Mouse (Mus musculus): Measurements from ENCODE around the gene Rab1b. TPM values are rescaled to one million over a fixed set of nuclear protein-coding genes. Genes with fewer than 3 reads are reported as not detected.

The Rab1b gene
- polyA plus RNA-seq, 1 experiment: 296 TPM

DNA sequence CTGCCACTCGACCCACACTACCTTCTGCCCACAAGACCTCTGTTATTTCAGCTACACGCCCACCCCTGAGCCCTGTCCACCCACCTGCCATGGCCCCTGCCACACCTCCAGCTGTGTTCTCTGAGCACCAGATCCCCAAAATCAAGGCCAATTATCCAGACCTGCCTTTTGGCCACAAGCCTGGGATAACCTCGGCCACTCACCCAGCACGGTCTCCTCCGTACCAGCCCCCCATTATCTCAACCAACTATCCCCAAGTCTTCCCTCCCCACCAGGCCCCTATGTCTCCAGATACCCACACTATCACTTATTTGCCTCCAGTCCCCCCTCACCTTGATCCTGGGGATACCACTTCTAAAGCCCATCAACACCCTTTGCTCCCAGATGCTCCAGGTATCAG, 37.4 kb downstream of the Rab1b start:
- H3K27me3 ChIP-seq (ENCODE audit: control insufficient read depth, insufficient read depth, low read length): peaks cover 25% of the 10 kb centered on the region
- DNase-seq: no peak
- no peak overlapping the region for H3K27ac ChIP-seq (ENCODE audit: control insufficient read depth, insufficient read depth, low read length)
- no peak overlapping the region for H3K4me3 ChIP-seq (ENCODE audit: control insufficient read depth, insufficient read depth, low read length)
- H3K36me3 ChIP-seq (ENCODE audit: control insufficient read depth, insufficient read depth, low read length): no peaks in the 10 kb centered on the region
- WGBS: 93% methylated on average over 5 of the region's 5 CpGs
- peaks cover 11% of the 10 kb centered on the region for H3K4me1 ChIP-seq (replicated peaks; ENCODE audit: control insufficient read depth, insufficient read depth, low read length)
- TF ChIP-seq POLR2A (IDR thresholded peaks at IDR 0.05; ENCODE audit: control insufficient read depth, extremely low read depth, insufficient read depth, low read length, poor library complexity): no peak
- no peak for TF ChIP-seq CTCF (IDR thresholded peaks at IDR 0.05; ENCODE audit: borderline replicate concordance, control insufficient read depth, extremely low read depth, insufficient read depth, low read length, poor library complexity)

DNA sequence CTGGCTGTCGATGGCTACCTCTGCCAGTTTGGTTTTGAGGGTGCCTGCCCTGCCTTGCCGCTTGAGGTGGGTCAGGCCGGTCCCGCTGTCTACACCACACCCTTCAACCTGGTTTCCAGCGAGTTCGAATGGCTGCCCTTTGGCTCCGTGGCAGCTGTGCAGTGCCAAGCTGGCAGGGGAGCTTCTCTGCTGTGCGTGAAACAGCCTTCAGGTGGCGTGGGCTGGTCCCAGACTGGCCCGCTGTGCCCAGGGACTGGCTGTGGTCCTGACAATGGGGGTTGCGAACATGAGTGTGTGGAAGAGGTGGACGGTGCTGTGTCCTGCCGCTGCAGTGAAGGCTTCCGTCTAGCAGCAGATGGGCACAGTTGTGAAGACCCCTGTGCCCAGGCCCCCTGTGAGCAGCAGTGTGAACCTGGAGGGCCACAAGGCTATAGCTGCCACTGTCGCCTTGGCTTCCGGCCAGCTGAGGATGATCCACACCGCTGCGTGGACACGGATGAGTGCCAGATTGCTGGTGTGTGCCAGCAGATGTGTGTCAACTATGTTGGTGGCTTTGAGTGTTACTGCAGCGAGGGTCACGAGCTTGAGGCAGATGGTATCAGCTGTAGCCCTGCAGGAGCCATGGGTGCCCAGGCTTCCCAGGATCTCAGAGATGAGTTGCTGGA, 38.2 kb downstream of the Rab1b start:
- WGBS: 67% methylated on average over 21 of the region's 21 CpGs
- Histone ChIP-seq H3K27me3 (ENCODE audit: control insufficient read depth, insufficient read depth, low read length) (peaks cover 25% of the 10 kb centered on the region), H3K27ac (ENCODE audit: control insufficient read depth, insufficient read depth, low read length) (no peak overlapping the region), H3K36me3 (ENCODE audit: control insufficient read depth, insufficient read depth, low read length) (no peaks in the 10 kb centered on the region), H3K4me1 (replicated peaks; ENCODE audit: control insufficient read depth, insufficient read depth, low read length) (peaks cover 11% of the 10 kb centered on the region), H3K4me3 (ENCODE audit: control insufficient read depth, insufficient read depth, low read length) (no peak overlapping the region)
- DNase-seq: no peak
- TF ChIP-seq CTCF (IDR thresholded peaks at IDR 0.05; ENCODE audit: borderline replicate concordance, control insufficient read depth, extremely low read depth, insufficient read depth, low read length, poor library complexity) (no peak), POLR2A (IDR thresholded peaks at IDR 0.05; ENCODE audit: control insufficient read depth, extremely low read depth, insufficient read depth, low read length, poor library complexity) (no peak)

DNA sequence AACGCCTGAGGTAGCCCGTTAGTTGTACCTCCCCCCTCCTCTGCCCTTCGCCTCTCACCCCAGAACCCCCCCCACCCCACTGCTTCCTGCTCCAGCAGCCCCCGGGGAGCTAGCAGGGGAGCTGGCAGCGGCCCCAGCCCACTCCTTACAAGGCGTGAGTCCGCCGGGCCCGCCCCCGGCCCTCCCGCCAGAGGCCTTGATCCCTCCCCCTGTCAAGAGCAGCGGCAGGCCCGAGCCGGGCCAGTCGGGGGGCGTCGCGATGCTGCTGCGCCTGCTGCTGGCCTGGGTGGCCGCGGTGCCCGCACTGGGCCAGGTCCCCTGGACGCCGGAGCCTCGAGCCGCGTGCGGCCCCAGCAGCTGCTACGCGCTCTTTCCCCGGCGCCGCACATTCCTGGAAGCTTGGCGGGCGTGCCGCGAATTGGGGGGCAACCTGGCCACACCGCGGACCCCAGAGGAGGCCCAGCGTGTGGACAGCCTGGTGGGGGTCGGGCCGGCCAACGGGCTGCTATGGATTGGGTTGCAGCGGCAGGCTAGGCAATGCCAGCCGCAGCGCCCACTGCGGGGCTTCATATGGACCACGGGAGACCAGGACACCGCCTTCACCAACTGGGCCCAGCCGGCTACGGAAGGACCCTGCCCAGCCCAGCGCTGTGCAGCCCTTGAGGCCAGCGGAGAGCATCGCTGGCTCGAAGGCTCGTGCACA, 38.9 kb downstream of the Rab1b start, which contains the start of gene Cd248:
Gene Cd248, plus strand, starts transcription at position 212 of the 703 bp plus-strand sequence.
- DNase-seq: no peak
- WGBS: 11% methylated on average over 56 of the region's 56 CpGs
- Histone ChIP-seq H3K4me1 (replicated peaks; ENCODE audit: control insufficient read depth, insufficient read depth, low read length) (peaks cover 11% of the 10 kb centered on the region), H3K27me3 (ENCODE audit: control insufficient read depth, insufficient read depth, low read length) (peaks cover 25% of the 10 kb centered on the region), H3K27ac (ENCODE audit: control insufficient read depth, insufficient read depth, low read length) (no peak within 1 kb of the TSS), H3K4me3 (ENCODE audit: control insufficient read depth, insufficient read depth, low read length) (no peak within 1 kb of the TSS), H3K36me3 (ENCODE audit: control insufficient read depth, insufficient read depth, low read length) (no peaks in the 10 kb centered on the region)
- TF ChIP-seq POLR2A (IDR thresholded peaks at IDR 0.05; ENCODE audit: control insufficient read depth, extremely low read depth, insufficient read depth, low read length, poor library complexity): no peak
- no peak for TF ChIP-seq CTCF (IDR thresholded peaks at IDR 0.05; ENCODE audit: borderline replicate concordance, control insufficient read depth, extremely low read depth, insufficient read depth, low read length, poor library complexity)

DNA sequence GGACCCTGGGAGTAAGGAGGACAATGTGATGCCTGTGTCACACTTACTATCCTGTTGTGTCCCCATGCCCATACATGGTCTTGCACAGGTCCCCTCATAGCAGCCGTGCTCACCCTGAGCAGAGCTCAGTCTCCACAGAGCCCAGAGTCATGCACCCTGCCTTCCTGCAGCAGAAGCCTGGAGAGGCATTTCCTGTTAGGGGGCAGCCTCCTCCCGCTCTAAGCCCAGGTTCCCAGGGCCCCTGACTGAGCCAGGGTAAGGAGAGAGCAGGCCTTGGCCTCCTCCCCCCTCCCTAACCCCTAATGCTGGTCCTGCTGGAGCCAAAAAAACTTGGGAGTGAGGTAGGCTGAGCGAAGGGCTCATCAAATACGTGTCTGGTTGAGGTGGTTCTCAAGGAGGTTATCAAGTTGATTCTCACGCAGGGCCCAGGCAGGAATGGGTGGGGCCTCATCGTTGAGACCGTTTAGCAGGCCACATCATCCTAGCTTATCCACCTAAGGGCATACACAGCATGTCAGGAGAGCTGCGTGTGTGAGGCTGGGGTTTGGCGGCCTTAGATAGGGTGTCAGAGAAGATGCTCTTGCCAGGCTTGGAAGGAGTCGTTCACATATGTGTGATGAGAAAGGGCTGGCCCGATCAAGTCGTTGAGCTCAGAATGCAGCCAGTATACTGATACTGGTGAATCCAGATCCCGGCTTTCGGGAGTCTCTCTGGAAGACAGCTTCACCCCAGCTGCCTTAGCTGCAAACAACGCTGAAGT, 39.7 kb downstream of the Rab1b start:
- no peak overlapping the region for H3K27ac ChIP-seq (ENCODE audit: control insufficient read depth, insufficient read depth, low read length)
- DNase-seq: no peak
- TF ChIP-seq POLR2A (IDR thresholded peaks at IDR 0.05; ENCODE audit: control insufficient read depth, extremely low read depth, insufficient read depth, low read length, poor library complexity): no peak
- TF ChIP-seq CTCF (IDR thresholded peaks at IDR 0.05; ENCODE audit: borderline replicate concordance, control insufficient read depth, extremely low read depth, insufficient read depth, low read length, poor library complexity): no peak
- 14% methylated on average over 15 of the region's 15 CpGs for WGBS
- H3K36me3 ChIP-seq (ENCODE audit: control insufficient read depth, insufficient read depth, low read length): no peaks in the 10 kb centered on the region
- peaks cover 6% of the 10 kb centered on the region for H3K4me1 ChIP-seq (replicated peaks; ENCODE audit: control insufficient read depth, insufficient read depth, low read length)
- H3K4me3 ChIP-seq (ENCODE audit: control insufficient read depth, insufficient read depth, low read length): no peak overlapping the region
- peaks cover 20% of the 10 kb centered on the region for H3K27me3 ChIP-seq (ENCODE audit: control insufficient read depth, insufficient read depth, low read length)

DNA sequence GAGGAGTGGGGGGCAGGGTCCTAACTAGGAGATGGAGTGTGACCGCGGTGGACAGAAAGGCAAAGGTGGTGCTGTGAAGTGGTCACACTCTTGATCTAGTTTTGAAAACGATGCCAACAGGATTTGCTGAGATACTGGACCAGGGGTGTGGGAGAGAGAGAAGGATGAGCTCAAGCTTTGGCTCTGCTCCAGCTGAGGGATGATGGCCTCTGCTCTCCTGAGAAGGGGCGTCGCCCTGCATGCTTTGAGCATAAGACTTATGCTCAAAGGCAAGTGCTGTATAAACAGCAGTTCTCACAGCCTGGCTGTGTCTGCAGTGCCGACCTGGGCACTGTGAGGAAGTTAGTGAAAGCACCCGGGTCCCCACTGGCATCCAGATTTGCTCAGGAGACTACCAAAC, 41.8 kb downstream of the Rab1b start:
- no peak overlapping the region for H3K27ac ChIP-seq (ENCODE audit: control insufficient read depth, insufficient read depth, low read length)
- no peaks in the 10 kb centered on the region for H3K36me3 ChIP-seq (ENCODE audit: control insufficient read depth, insufficient read depth, low read length)
- DNase-seq: no peak
- 70% methylated on average over 7 of the region's 7 CpGs for WGBS
- H3K4me1 ChIP-seq (replicated peaks; ENCODE audit: control insufficient read depth, insufficient read depth, low read length): peaks cover 3% of the 10 kb centered on the region; the same call in 1 of the 2 replicates
- TF ChIP-seq POLR2A (IDR thresholded peaks at IDR 0.05; ENCODE audit: control insufficient read depth, extremely low read depth, insufficient read depth, low read length, poor library complexity): no peak
- H3K27me3 ChIP-seq (ENCODE audit: control insufficient read depth, insufficient read depth, low read length): peaks cover 11% of the 10 kb centered on the region
- no peak overlapping the region for H3K4me3 ChIP-seq (ENCODE audit: control insufficient read depth, insufficient read depth, low read length)

DNA sequence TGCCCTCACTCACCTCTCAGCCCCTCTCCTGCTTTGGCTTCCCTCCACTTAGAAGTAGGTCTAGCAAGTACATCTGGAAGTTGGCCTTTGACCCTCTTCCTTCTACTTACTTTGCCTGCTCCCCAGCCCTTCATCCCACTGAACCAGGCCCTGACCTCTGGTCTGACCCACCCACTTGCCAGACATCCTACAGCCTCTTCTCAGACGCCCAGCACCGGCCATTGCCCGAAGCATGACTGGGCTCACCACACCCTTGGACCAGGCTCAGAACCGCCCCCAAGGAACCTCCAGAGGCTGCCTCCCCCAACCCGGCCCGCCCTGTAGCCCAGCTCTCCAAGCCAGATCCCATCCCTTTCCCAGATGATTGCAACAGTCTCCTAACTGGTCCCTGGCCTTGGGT, 44.4 kb downstream of the Rab1b start:
- WGBS: 95% methylated on average over 6 of the region's 6 CpGs
- Histone ChIP-seq H3K27ac (ENCODE audit: control insufficient read depth, insufficient read depth, low read length) (no peak overlapping the region), H3K4me1 (replicated peaks; ENCODE audit: control insufficient read depth, insufficient read depth, low read length) (peaks cover 13% of the 10 kb centered on the region), H3K27me3 (ENCODE audit: control insufficient read depth, insufficient read depth, low read length) (no peaks in the 10 kb centered on the region; the same call in 1 of the 2 replicates), H3K4me3 (ENCODE audit: control insufficient read depth, insufficient read depth, low read length) (no peak overlapping the region), H3K36me3 (ENCODE audit: control insufficient read depth, insufficient read depth, low read length) (no peaks in the 10 kb centered on the region)
- TF ChIP-seq CTCF (IDR thresholded peaks at IDR 0.05; ENCODE audit: borderline replicate concordance, control insufficient read depth, extremely low read depth, insufficient read depth, low read length, poor library complexity) (no peak), POLR2A (IDR thresholded peaks at IDR 0.05; ENCODE audit: control insufficient read depth, extremely low read depth, insufficient read depth, low read length, poor library complexity) (no peak)
- DNase-seq: no peak
